Mouse (Mus musculus) mouse embryonic stem cell (cell line): Measurements from ENCODE around the gene Maneal.

ENCODE experiments used
- in situ Hi-C, 2 experiments: fragments of 300-500 bp; cut with MboI; formaldehyde crosslinking; loops; 1 replicate in 1 of 2; 3 replicates in 1 of 2; pipeline ENCODE4 v1.14.3; 2019 to 2020; ENCODE audit warnings: low sequenced_read_pairs in 2 of 2, low pct_unique_long_range_greater_than_20kb in 1 of 2, mixed read lengths in 1 of 2; ENCODE audit not compliant: unreplicated experiment in 1 of 2

Gene Maneal

DNA sequence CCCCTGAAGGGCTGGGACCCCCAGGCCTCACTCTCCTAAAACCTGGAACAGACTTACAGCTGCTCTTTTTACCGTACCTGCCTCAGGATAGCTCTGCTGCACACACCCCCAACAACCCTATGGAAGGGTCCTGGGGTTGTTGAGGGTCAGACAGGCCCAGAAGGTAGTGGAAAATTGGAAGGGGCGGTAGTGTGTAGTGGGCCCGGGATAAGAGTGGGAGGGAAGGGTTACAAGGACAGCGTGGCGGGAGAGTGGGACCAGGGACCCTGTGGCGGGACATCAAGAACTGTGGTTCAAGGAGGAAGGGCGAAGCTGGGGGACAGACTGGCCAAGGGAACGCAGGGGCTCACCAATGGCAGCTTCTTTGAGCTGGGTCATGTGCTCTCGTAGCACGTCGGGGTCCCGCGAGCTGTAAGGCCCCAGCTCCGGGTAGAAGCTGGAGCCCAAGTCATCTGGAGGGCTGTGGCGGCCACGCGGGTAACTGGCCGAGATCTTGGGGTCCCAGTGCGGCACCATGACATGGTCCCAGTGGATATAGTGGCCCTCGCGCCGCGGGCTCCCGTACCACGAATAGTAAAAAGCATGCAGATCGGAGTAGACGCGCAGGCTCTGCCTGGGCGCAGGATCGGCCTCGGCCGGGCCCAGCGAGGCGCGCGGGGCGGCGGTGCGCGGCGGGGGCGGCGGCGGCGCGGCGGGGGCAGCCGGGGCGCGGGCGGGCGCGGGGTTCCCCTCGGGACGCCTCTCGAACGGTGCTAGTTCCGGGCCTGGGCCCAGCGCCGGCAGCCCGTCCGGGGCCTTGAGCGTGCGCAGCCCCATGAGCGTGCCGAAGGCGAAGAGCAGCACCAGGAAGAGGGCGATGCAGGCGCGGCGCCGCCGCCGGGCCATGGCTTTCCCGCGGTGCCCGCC lies at the start of gene Maneal:
Maneal (minus strand) TSS at position 889 of the 906 bp plus-strand sequence.
- in situ Hi-C loops: no loop called here

DNA sequence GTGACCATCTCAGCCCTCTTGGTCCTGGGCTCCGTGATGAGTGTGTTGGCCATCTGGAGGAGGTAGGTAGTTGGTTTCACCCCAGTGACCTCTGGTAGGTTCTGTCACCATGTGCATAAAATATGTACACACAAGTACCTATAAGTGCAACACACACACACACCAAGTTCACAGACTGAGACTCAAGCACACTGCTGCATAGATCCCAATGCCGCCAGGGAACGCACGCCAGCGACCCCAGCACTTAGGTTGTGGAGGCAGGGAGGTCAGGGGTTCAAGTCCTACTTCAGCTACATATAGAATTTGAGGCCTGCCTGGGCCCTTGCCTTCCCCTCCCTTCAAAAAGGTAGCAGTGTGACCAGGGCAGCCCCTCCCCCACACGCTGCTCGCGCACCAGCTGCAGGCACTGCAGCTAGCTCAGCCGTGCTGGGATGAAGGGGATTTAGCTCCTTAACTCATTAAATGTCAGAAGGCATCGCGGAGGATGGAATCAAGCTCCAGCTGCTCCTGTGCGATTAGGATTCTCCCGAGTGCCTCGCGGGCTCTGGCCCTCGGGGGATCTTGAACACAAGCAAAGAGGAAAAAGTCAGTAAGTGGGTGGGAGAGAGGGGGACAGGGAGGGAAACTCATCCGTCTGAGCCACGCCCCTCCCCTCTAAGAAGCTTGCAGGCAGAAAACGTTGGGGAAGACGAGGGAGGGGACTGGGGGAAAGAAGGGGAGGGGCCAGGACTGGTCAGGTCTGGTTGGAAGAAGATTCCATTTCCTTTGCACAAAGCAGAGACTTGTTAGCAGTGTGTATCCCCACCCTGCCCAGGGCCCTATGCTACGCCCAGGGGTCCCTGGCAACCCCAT lies 44.2 kb upstream of the Maneal start:
- in situ Hi-C loops: no loop called here

DNA sequence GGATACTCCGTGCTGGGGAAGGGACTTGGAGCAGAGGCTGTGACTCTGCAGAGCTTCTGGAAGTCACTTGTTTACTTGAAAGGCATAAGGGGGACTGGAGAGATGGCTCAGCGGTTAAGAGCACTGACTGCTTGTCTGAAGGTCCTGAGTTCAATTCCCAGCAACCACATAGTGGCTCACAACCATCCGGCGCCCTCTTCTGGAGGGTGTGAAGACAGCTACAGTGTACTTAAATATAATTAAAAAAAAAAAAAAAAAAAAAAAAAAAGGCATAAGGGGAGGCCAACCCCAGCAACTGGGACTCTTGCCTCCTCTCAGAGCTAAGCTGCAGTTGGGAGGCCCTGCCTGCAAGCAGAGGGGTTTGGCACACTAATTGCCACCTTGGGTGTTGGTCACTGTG lies 43.4 kb upstream of the Maneal start:
- in situ Hi-C loops: no loop called here

DNA sequence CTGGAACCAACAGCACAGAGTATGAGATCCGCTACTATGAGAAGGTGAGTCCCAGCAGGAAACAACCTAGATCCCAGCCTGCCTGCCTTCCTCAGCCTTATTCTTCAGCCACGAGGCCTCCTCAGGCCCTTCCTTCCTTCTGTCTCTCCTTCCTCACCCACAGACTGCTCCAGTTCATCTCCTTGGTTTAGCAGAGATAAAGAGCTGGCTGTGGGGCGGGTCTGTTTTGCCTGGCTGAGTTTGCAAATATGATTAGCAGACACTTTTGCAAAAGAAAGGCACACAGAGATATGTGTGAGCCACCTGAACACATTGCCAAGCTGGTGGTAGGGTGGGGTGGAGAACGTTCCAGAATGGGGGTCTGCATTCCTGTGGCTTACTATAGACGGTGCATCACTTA lies 37.9 kb upstream of the Maneal start:
- in situ Hi-C loops: no loop called here

DNA sequence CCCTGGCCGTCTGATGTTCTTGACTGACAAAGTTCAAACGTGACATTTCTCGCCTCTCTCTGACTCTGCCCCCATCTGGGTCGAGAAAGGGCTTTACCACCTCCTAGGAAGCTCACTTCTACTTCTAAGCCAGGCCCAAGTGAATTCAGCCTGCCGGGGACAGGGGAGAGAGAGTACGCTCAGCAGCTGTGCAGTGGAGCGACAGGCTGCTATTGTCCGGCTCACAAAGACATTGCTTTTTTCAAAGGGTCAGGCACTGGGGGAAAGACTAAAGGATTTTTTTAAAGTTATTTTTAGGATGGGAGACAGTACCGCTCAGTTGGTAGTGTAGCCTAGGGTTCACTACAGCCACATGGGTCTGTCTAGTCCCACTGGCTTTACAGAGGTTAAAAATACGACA lies 36.5 kb upstream of the Maneal start:
- in situ Hi-C loops: no loop called here

DNA sequence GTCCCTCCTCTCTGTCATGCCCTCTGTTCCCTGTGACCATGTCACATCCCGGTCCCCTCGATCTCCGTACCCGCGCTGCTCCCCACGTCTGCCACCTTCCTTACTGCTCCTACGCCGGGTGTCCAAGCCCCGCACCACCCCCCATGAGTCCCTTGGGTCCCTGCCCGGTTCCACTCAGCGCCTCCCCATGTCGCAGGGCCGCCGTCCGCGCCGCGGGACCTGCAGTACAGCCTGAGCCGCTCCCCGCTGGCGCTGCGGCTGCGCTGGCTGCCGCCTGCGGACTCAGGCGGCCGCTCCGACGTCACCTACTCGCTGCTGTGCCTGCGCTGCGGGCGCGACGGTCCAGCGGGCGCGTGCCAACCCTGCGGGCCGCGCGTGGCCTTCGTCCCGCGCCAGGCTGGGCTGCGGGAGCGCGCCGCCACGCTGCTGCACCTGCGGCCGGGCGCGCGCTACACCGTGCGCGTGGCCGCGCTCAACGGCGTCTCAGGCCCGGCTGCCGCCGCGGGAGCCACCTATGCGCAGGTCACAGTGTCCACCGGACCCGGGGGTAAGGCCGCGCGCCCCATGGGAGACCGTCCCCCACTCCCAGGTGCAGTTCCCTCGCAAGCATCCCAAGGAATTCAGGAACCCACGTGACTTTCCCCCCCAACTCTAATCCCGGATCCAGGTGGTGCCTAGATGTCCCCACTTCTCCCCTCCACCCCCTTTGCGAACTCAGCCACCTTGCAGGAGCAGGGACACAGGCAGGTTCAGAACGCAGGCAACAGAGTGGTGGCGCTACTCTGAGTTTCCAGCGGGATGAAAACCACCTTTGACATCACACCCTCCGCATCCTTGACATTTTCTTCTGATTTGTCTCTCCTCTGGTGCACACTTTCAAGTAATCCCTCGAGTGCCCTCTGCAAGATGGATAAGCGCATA lies 32.8 kb upstream of the Maneal start:
- in situ Hi-C loops: no loop called here

DNA sequence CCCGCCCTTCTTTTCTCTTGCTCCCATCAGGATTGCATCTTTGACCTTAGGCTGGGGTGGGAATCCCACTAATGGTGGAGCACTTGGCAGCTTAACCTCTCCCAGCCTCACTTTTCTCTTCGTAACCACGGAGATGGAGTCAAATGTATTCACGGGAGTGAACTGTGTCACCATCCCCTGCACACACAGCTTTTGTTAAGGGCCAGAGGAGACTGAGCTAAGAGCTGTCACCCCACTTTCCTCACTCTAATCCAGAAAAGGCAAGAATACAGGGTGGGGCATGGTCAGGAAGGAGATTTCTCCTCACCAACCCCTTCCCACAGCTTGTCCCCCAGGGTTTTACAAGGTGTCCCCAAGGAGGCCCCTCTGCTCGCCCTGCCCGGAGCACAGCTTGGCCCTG lies 31.8 kb upstream of the Maneal start:
- in situ Hi-C loops: no loop called here

DNA sequence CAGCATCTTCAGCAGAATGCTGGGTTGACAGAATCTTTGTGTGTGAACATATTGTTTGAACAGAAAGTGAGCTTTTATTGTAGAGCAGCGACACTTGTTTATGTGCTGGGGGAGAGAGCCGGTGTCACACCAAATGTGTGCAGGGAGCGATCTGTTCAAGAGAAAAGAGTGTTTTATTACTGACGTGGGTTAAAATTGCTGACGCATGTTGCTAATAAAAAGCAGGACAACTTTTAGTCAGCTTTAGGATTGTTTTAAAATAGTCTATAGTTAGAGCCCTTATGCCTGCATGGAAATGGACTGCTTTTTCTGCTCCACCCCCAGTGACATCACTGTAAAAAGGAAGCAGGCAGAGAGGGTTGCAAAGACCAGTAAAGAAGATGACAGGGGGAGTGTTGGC lies 28.9 kb upstream of the Maneal start:
- in situ Hi-C loops: no loop called here

DNA sequence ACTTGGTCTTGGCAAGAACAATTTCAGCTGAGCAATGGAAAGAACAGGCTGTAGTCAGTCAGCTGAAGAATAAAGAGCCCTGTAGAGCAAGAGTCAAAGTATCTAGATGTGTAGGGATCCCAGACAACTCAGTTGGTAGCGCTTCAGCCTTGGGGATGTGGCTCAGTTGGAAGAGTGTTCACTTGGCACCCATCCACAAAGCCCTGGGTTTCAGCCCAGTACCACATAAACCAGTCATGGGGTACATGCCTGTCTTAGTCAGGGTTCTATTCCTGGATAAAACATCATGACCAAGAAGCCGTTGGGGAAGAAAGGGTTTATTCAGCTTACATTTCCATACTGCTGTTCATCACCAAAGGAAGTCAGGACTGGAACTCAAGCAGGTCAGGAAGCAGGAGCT lies 28.0 kb upstream of the Maneal start:
- in situ Hi-C loops: no loop called here

DNA sequence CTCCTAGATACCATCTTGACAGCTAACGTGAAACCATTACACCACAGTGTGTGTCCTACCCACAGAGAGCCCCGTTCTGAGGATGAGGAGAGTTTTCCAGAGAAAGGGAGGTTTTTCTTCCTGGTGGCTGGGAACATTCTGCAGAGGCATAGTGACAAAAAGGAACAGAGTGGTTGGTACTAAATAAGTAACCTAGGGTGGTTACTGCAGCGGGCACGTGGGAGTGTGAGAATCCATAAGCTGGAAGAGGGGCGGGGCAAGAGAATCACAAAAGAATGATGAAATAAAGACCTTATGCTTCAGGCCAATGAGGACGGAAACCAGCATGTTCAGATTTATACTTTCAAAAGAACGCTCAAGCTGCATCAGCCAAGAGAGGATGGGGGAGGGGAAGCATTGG lies 26.7 kb upstream of the Maneal start:
- in situ Hi-C loops: no loop called here

DNA sequence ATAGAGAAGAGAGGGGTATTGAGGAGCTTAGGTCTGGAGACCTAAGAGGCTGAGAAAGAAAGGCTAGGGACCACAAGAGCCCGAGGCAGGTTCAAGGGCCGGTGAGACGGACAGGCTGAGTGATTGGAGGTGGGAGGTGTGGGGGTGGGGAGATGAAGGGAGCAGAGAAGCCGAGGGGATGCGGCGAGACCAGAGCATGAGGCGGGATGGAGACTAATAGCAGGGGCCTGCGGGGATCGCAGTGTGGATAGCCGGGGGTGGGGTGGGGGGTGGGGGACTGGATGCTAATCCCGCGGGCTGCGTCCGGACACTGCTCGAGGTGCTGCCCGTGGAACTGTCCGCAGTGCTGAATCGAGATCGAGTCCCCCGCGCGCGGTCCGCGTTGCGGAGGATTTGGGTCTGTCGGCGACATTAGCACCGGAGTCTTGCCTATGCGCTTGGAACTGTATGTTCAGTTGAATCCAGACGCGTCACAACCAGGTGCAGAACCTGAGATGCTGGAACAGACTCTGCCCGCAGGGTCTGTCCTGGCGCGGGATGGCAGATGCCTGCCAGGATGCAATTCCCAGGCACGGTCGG lies 20.3 kb upstream of the Maneal start:
- in situ Hi-C loops: no loop called here

DNA sequence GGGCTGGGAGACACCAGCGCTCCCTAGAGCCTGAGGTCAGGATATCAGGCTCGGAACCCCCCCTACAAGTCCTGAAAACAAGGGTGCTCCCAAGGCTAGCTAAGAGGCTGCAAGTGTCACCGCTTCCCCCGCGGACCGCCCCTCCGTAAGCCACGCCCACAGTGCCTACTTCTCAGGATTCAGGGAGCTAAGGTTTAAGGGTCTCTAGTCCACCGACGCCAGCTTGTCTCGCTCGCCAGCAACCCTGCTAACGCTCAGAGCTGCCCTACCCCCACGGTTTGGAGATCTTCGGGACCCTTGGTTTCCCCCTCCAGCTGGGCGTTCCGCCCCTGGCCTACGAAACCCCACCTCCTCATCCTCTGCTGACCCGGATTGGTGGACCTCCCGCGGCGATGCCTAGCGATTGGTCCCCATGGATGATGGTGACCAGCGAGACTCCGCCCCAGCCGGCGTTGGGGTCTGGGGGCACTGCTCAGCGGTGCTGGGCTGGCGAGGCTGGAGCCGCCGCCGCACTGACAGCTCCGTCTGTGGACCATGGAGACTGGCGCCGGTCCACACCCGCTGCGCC lies 19.5 kb upstream of the Maneal start:
- in situ Hi-C loops: no loop called here

DNA sequence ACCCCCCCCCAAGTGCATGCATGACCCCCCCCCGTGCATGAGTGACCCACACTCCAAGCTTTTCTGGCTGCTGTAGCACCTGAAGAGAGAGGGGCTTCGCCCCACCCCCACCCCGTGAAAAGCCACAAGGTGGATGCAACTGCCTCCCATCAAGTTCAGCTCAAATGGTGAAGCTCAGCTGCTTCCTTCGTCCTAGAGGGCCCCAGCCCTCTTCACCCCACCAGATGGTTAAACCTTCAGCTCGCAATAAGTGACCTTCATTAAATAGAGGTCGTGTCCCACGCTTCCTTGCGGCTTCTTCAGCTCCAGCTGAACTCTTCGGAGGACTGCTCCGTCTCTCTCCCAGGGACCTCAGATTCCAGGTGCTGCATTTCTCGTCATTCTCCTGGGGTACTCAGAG lies 18.6 kb upstream of the Maneal start, which contains the start of gene Epha10:
Epha10 (plus strand) TSS at position 301 of the 400 bp plus-strand sequence.
- in situ Hi-C loops: no loop called here

DNA sequence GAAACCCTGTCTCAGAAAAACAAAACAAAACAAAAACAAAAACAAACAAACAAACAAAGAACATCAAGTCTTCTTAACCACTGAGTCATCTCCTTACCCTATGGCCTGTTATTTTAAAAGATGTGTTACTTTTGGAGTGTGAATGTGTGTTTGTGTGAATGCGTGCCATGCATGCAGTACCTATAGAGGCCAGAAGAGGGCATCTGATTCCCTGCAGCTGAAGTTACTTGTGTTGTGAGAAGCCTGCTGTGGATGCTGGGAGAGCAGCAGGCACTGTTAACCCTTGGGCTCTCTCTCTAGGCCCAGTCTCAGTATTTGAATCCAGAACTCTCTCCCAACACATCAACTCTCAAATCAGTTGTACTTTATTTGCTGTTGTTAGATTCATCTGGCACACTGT lies 10.7 kb upstream of the Maneal start:
- in situ Hi-C loops: no loop called here

DNA sequence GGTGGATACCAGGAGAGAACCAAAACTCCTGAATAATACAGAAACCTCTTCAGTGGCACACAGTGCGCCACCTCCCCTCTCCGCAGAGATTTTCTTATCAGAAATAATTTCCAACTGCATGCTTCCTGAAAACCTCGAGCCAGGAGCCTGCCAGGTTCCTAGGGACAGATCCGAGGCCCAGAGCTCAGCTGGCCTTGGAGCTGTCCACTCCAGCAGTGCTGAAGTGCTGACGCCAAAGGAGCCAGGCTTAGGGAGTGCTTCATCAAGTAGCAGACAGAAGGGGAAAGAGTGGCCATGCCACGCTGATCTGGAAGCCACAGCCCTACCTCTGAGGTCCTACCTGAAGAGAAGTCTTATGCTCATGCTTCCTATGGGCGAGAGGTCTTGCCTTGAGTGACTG lies 1.5 kb downstream of the Maneal start:
- in situ Hi-C loops: no loop called here

DNA sequence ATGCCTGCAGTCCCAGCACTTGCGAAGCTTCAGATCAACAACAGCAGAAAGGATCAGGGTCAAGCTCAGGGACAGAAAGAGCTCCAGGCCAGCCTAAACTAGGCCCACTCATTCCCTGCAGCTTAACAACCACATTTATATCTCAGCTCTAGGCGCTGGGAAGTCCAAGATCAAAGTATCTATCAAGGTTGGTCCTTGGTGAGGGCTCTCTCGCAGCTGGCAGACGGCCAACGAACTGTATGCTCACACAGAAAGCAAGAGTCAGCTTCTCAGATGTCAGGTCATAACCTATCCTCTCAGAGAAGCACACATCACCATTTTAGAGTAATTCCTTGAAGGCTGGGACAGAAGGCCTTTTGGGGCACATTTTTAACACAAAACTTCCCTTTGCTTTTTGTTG lies 3.6 kb downstream of the Maneal start:
- in situ Hi-C loops: loop anchor here in 1 of 2 experiments (5.0 kb wide), 1 partner anchor 56 kb away; the partner anchor contains the start of gene Mtf1

DNA sequence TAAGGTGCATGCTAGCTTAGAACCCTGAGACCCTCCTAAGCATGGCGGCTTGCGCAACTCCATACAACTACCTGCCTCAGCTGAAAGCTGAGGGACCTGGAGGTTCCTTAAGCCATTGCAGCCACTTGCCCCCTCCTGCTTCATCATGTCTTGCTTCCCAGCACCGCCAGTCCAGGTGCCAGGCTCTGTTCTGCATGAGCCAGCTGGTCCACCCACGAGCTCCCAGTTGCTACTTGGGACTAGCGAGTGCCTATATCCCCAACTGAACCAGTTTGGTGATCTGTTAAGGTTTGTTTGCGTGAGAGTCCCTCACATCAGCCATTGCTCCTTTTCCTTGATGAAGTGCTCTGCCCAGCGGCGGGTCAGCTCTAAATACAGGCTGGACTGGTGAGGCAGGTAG lies 5.7 kb downstream of the Maneal start:
- in situ Hi-C loops: loop anchor here in 1 of 2 experiments (5.0 kb wide), 1 partner anchor 54 kb away; the partner anchor contains the start of gene Mtf1
